Mouse (Mus musculus) ovary, adult 2 months (tissue): ENCODE measurements around the gene Larp1b. TPM values are rescaled to one million over a fixed set of nuclear protein-coding genes. Genes with fewer than 3 reads are reported as not detected.

ENCODE experiments used
- polyA plus RNA-seq: library from polyadenylated mRNA; depleted of rRNA; stranded (reverse); fragments of >200 nt; gene quantifications from 2 replicates; pipeline ENCODE4 v1.2.3, GENCODE M21; 2012; rRNA removed

Larp1b gene
- polyA plus RNA-seq: 7.3 and 11.0 TPM in 2 replicates

GRCm38 (mm10) chr3:40949170-40949902, at the start of gene Larp1b:
TSS of gene Larp1b (plus strand) at chr3:40949828.

DNA sequence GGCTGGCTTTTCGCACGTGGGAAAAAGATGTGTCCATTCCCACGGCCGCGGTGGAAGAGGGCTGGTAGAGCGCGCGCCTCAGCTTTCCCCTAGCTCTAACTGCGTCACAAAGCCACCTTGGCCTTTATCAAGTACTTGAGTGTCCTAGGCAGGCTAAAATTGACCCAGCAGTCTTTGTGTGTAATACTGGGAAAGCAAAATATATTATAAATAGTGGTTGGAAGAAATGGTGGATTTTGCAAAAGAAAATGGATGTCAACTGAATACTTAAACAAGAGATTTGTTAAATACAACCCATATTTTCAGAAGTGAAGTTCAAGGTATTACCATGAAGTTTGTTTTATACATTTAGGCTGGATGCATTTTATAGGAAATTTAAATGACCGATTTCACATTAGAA, 47.2 kb upstream of the Larp1b start, which contains the start of gene 1700034I23Rik:
Gene 1700034I23Rik (minus strand): TSS at position 101 of the 400 bp plus-strand sequence.

DNA sequence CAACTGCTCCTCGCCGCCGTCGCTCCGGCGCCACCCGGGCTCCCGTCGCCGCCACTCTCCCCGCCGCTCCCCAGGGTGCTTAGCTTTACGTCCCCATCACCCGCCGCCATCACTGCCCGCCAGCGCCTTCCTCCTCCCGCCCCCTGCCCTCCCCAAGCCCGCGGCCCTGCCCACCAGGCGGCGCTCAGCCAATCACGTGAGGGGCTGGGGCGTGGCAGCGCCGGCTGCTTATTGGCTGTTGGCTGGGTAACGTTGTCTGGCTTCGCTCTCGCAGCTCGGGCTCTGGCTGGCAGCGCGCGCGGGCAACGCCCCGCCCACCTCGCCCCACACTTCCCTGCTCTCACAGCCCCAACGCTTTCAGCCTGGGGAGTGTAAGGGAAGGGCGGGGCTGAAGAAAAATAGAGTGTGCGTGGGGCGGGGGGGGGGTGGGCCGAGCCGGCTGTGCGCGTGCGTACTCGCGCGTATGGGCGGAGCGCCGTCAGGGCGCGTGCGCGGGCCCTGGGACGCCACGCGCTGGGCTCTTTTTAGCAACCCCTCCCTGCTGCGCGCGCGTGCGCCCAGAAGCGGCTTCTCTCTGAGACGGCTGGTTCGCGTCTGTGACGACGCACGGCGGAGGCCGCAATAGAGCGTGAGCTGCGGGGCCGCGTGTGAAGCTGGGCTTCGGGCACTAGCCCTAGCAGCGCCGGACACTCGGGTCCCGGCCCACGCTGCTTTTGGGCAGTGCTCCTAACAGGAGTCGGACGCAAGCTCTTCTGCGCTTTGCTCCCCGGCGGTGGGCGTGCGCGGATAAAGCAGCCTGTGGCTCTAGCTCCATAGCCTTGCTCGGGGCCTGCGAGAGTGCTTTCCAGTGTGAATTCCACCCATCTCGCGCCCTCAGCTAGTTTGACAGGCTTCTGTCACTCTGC, 133.5 kb downstream of the Larp1b start, which contains the start of gene Pgrmc2:
Gene Pgrmc2 (minus strand): TSS at position 162 of the 905 bp plus-strand sequence.

Other genes starting within 250 kb of the Larp1b start
- gene Slc25a31, start 241.0 kb upstream of the Larp1b start, polyA plus RNA-seq: 0.46 and 0.51 TPM in 2 replicates
- gene Hspa4l, start 205.3 kb upstream of the Larp1b start, polyA plus RNA-seq: 22.6 and 37.6 TPM in 2 replicates
- 2.9 and 4.4 TPM in 2 replicates for gene Plk4, start 149.8 kb upstream of the Larp1b start, polyA plus RNA-seq
- gene Mfsd8, start 102.9 kb upstream of the Larp1b start, polyA plus RNA-seq: 1.6 TPM in 2 replicates
- 1.1 and 1.9 TPM in 2 replicates for gene Abhd18, start 102.9 kb upstream of the Larp1b start, polyA plus RNA-seq
- gene 1700034I23Rik, start 47.3 kb upstream of the Larp1b start, polyA plus RNA-seq: not detected in 2 replicates
- gene Pgrmc2, start 133.2 kb downstream of the Larp1b start, polyA plus RNA-seq: 27.7 and 40.0 TPM in 2 replicates